Mouse (Mus musculus) CH12.LX (cell line): Measurements from ENCODE around the gene Ablim1. TPM values are rescaled to one million over a fixed set of nuclear protein-coding genes. Genes with fewer than 3 reads are reported as not detected.

Source experiments
- DNase-seq: peaks from one replicate; pipeline ENCODE4 v3.0.0-alpha.2; 2013; ENCODE audit errors: extremely low read depth
- H3K27ac ChIP-seq: 2 replicates; pipeline ENCODE4 v1.5.1; 2012; ENCODE audit warnings: low read depth, mild to moderate bottlenecking, control low read depth, moderate library complexity; ENCODE audit not compliant: insufficient read depth
- H3K27me3 ChIP-seq: replicated peaks from 2 replicates; pipeline ENCODE3; 2012; ENCODE audit warnings: inconsistent platforms
- H3K36me3 ChIP-seq, 2 experiments: replicated peaks in 1 of 2; 2 replicates each; pipeline versions ENCODE3 to v1.6.1; 2012; ENCODE audit warnings: inconsistent platforms in 1 of 2, low read length in 1 of 2, mild to moderate bottlenecking in 1 of 2, mixed read lengths in 1 of 2, moderate library complexity in 1 of 2; ENCODE audit not compliant: control insufficient read depth in 1 of 2, insufficient read depth in 1 of 2
- H3K4me1 ChIP-seq, 2 experiments: 2 replicates each; pipeline ENCODE4 v1.6.1; 2012; ENCODE audit warnings: inconsistent platforms in 1 of 2, moderate library complexity in 1 of 2; ENCODE audit not compliant: insufficient read depth in 2 of 2, control insufficient read depth in 1 of 2
- H3K4me2 ChIP-seq: 2 replicates; pipeline ENCODE4 v1.6.1; 2012; ENCODE audit warnings: low read depth, mild to moderate bottlenecking, control low read depth; ENCODE audit not compliant: poor library complexity, insufficient read depth, severe bottlenecking
- H3K4me3 ChIP-seq, 3 experiments: fragments of 150-350 bp in 1 of 3; sonication (generic) in 1 of 3; replicated peaks in 1 of 3; 2 replicates each; pipeline versions ENCODE3 to v1.5.1; 2011 to 2012; ENCODE audit warnings: low read depth in 2 of 3, low read length in 2 of 3, mild to moderate bottlenecking in 2 of 3, moderate library complexity in 2 of 3, control low read depth in 1 of 3, improper control_type of control experiment in 1 of 3, inconsistent platforms in 1 of 3, mixed read lengths in 1 of 3; ENCODE audit not compliant: poor library complexity in 1 of 3
- H3K79me2 ChIP-seq: replicated peaks from 2 replicates; pipeline ENCODE4 v1.6.1; 2012; ENCODE audit warnings: mild to moderate bottlenecking, moderate library complexity; ENCODE audit not compliant: control insufficient read depth, poor library complexity, insufficient read depth, severe bottlenecking; ENCODE audit errors: extremely low read depth
- H3K9ac ChIP-seq: 2 replicates; pipeline ENCODE4 v1.6.1; 2012; ENCODE audit warnings: low read depth, mild to moderate bottlenecking, control low read depth, moderate library complexity; ENCODE audit not compliant: insufficient read depth
- H3K9me3 ChIP-seq: replicated peaks from 2 replicates; pipeline ENCODE3; 2012; ENCODE audit warnings: low read length, inconsistent platforms, mixed read lengths
- CHD1 ChIP-seq: IDR thresholded peaks from 2 replicates; pipeline ENCODE4 v1.6.1; 2012; ENCODE audit warnings: low read depth, low read length, improper control_type of control experiment, inconsistent platforms
- CTCF ChIP-seq, 2 experiments: IDR thresholded peaks in 1 of 2; conservative IDR thresholded peaks in 1 of 2; 2 replicates each; pipeline ENCODE4 v1.5.1; 2011 to 2012; ENCODE audit warnings: low read depth in 2 of 2, low read length in 2 of 2, improper control_type of control experiment in 1 of 2, inconsistent platforms in 1 of 2, mild to moderate bottlenecking in 1 of 2, moderate library complexity in 1 of 2
- ETS1 ChIP-seq: conservative IDR thresholded peaks from 2 replicates; pipeline ENCODE4 v1.6.1; 2012; ENCODE audit warnings: low read depth, mild to moderate bottlenecking, inconsistent platforms, low read length, improper control_type of control experiment, moderate library complexity
- GABPA ChIP-seq: IDR thresholded peaks from 2 replicates; pipeline ENCODE4 v1.6.1; 2012; ENCODE audit warnings: low read depth, low read length, improper control_type of control experiment, inconsistent platforms; ENCODE audit not compliant: insufficient replicate concordance
- HCFC1 ChIP-seq: IDR thresholded peaks from 2 replicates; pipeline ENCODE4 v1.6.1; 2012; ENCODE audit warnings: low read depth, mild to moderate bottlenecking, inconsistent platforms, low read length, improper control_type of control experiment
- MAFK ChIP-seq: IDR thresholded peaks from 2 replicates; pipeline ENCODE4 v1.6.1; 2011; ENCODE audit warnings: low read length, improper control_type of control experiment; ENCODE audit not compliant: insufficient replicate concordance
- MAX ChIP-seq: IDR thresholded peaks from 2 replicates; pipeline ENCODE4 v1.6.1; 2011; ENCODE audit warnings: low read length, improper control_type of control experiment
- MXI1 ChIP-seq: IDR thresholded peaks from 2 replicates; pipeline ENCODE4 v1.6.1; 2011; ENCODE audit warnings: mild to moderate bottlenecking, low read depth, low read length, improper control_type of control experiment
- POLR2A ChIP-seq: IDR thresholded peaks from 2 replicates; pipeline ENCODE4 v1.6.1; 2011; ENCODE audit warnings: low read depth, mild to moderate bottlenecking, improper control_type of control experiment, low read length
- POLR2AphosphoS2 ChIP-seq: IDR thresholded peaks from 2 replicates; pipeline ENCODE4 v1.6.1; 2011; ENCODE audit warnings: low read depth, low read length, improper control_type of control experiment
- RAD21 ChIP-seq: IDR thresholded peaks from 2 replicates; pipeline ENCODE4 v1.6.1; 2011; ENCODE audit warnings: low read depth, mild to moderate bottlenecking, low read length, improper control_type of control experiment, moderate library complexity
- RCOR1 ChIP-seq: conservative IDR thresholded peaks from 2 replicates; pipeline ENCODE4 v1.6.1; 2012; ENCODE audit warnings: low read depth, mild to moderate bottlenecking, inconsistent platforms, low read length, improper control_type of control experiment
- SIN3A ChIP-seq: IDR thresholded peaks from 2 replicates; pipeline ENCODE4 v1.6.1; 2012; ENCODE audit warnings: low read length, improper control_type of control experiment, inconsistent platforms
- USF2 ChIP-seq: conservative IDR thresholded peaks from 2 replicates; pipeline ENCODE4 v1.6.1; 2011; ENCODE audit warnings: low read depth, low read length, improper control_type of control experiment
- ZKSCAN1 ChIP-seq: IDR thresholded peaks from 2 replicates; pipeline ENCODE4 v1.6.1; 2012; ENCODE audit warnings: low read depth, inconsistent platforms, low read length, improper control_type of control experiment, borderline replicate concordance
- ZMIZ1 ChIP-seq: IDR thresholded peaks from 2 replicates; pipeline ENCODE4 v1.6.1; 2012; ENCODE audit warnings: low read depth, mild to moderate bottlenecking, inconsistent platforms, low read length, improper control_type of control experiment
- dilution Hi-C: fragments of 300-500 bp; cut with MboI; formaldehyde crosslinking; loops from 2 replicates; pipeline ENCODE4 v1.14.3; 2020; ENCODE audit warnings: low sequenced_read_pairs; ENCODE audit not compliant: extremely low pct_unique_long_range_greater_than_20kb, extremely low pct_ligation_motif_present
- in situ Hi-C: fragments of 300-500 bp; cut with MboI; formaldehyde crosslinking; loops from 3 replicates; pipeline ENCODE4 v1.14.3; 2019; ENCODE audit warnings: low sequenced_read_pairs, low pct_ligation_motif_present, low pct_unique_long_range_greater_than_20kb, mixed read lengths
- polyA plus RNA-seq: library from polyadenylated mRNA; unstranded; fragments of >175 nt; gene quantifications from 2 replicates; pipeline ENCODE4 v1.2.1, GENCODE M21; 2012; ENCODE audit warnings: low read depth; ENCODE audit not compliant: insufficient read length
- total RNA-seq, 2 experiments: library from RNA; depleted of rRNA; stranded (reverse); fragments of 300-350 nt in 1 of 2; fragments of >200 nt in 1 of 2; gene quantifications; 2 replicates each; pipeline ENCODE4 v1.2.3; 2012 to 2014

The Ablim1 gene
- total and polyA plus RNA-seq, 3 experiments, result 0.85 to 2.4 (median 2.0) TPM

DNA sequence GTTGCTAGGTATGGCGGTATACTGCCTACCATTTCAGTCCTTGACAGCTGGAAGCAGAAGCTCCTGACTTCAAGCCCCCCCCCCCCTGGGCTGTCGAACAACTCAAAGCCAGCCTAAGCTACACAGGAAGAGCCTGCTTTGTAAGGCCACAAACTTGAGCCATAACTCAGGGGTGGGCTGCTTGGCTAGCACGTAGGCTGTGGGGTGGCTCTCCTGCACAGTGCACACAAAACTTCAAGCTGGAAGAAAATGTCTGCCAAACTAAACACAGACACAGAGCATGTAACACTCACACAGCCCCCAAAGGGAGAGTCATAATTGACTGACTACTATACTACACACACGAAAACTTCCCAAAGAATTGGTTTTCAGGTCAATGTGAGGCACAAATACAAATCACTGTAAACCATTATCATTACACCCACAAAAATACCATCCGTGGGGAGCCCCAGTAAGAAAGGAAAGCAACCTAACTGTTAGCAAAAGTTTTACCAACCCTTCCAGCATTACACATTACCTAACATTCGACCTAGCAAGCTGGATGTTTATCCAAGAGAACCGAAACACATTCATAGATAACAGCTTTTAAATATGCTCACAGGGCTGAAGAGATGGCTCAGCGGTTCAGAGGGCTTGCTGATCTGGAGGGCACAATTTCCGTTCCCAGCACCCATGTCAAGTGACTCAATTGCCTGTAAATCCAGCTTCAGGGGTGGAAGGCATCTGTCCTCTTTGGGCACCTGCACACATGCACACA is 61.8 kb downstream of the Ablim1 start:
- Histone ChIP-seq H3K4me3 (no peak overlapping the region), H3K79me2 (no peaks in the 10 kb centered on the region), H3K9me3 (no peaks in the 10 kb centered on the region), H3K4me1 (peaks cover 5 to 9% of the 10 kb centered on the region in 2 experiments; a peak in 3 of 4 replicates), H3K36me3 (no peaks in the 10 kb centered on the region), H3K27me3 (no peaks in the 10 kb centered on the region), H3K4me2 (no peak overlapping the region), H3K27ac (no peak overlapping the region), H3K9ac (no peak overlapping the region)
- dilution Hi-C loops (no loop called here), in situ Hi-C loops (no loop called here)
- no peak for TF ChIP-seq USF2
- no peak for TF ChIP-seq POLR2AphosphoS2
- no peak for TF ChIP-seq MXI1
- no peak for TF ChIP-seq CHD1
- no peak for TF ChIP-seq ZKSCAN1
- no peak for TF ChIP-seq CTCF (conservative IDR thresholded peaks at IDR 0.05 in 1 of 2, IDR thresholded peaks at IDR 0.05 in 1 of 2; ENCODE audit: low read depth in 2 of 2, low read length in 2 of 2)
- no peak for TF ChIP-seq GABPA
- TF ChIP-seq ETS1, result no peak
- TF ChIP-seq RAD21, result no peak
- TF ChIP-seq SIN3A, result no peak
- no peak for TF ChIP-seq MAFK
- no peak for TF ChIP-seq RCOR1
- TF ChIP-seq POLR2A, result no peak
- TF ChIP-seq MAX, result no peak
- TF ChIP-seq ZMIZ1, result no peak
- DNase-seq, result no peak

DNA sequence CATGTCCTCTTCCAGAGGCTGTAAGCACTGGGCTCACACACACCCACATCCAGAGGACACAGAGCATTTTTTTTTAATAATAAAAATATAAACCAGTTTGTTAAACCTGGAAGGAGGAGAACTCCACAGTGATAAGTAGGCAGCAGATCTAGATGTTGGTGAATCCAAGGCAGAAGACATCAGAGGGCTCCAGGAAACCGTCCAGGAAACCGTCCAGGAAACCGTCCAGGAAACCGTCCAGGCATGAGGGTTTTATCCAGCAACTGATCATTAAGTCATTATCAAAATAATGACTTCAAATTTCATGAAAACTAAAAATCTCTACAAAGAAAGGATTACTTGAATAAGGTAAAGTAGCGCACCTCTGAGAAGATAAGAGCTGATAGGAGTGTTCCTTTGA is 65.9 kb downstream of the Ablim1 start:
- Histone ChIP-seq H3K9ac (no peak overlapping the region), H3K4me1 (peaks cover 5 to 25% of the 10 kb centered on the region in 2 experiments; a peak in 3 of 4 replicates), H3K36me3 (no peaks in the 10 kb centered on the region), H3K9me3 (no peaks in the 10 kb centered on the region), H3K27me3 (no peaks in the 10 kb centered on the region), H3K79me2 (no peaks in the 10 kb centered on the region), H3K4me3 (no peak overlapping the region), H3K4me2 (no peak overlapping the region), H3K27ac (no peak overlapping the region)
- in situ Hi-C loops, result no loop called here
- no peak for TF ChIP-seq HCFC1
- no peak for DNase-seq
- dilution Hi-C loops, result no loop called here
